Mouse (Mus musculus): Measurements from ENCODE around the gene Ugt1a8.
"Not testable (repeated sequence)": the region's sequence is repeated elsewhere in the genome, so short reads cannot be mapped to it uniquely, and the experiment has no call there.

Ugt1a8 gene

GRCm38 (mm10) chr1:88087513-88087912, at the start of gene Ugt1a8:
Gene Ugt1a8, plus strand, starts transcription at chr1:88087813.
- DNase-seq, result no peak

DNA sequence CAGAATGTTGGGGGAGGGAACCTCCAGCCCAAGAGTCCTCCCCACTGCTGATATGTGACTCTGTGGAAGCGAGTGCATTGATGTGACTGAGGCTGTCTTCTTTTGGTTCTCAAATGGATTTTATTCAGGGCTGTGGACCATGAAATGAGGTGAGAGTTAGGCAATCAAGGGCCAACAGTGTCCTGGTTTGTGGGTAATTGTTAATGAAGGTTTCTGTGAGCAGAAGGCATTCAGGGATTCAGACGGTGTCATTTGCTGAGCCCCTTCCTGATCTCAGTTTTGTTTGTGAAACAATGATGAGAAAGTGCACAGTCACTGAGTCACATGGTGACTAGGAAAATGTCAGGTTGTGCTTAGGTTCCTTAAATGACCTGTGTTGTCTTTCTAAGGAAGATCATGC, 44.6 kb upstream of the Ugt1a8 start:
- DNase-seq, result not testable (repeated sequence)

- DNase-seq, result peak; percentile 23
These were observed 42.7 kb upstream of the Ugt1a8 start for GRCm38 (mm10) chr1:88044832-88045437.

DNA sequence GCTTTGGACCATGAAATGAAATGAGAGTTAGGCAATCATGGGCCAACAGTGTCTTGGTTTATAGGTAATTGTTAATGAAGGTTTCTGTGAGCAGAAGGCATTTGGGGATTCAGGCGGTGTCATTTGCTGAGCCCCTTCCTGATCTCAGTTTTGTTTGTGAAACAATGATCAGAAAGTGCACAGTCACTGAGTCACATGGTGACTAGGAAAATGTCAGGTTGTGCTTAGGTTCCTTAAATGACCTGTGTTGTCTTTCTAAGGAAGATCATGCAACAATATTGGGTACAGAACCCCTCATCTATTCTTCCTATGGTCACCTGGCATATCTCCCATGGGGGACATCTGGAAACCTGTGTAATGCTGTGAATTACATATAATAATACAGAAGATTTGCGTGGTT, 40.2 kb upstream of the Ugt1a8 start:
- not testable (repeated sequence) for DNase-seq

DNA sequence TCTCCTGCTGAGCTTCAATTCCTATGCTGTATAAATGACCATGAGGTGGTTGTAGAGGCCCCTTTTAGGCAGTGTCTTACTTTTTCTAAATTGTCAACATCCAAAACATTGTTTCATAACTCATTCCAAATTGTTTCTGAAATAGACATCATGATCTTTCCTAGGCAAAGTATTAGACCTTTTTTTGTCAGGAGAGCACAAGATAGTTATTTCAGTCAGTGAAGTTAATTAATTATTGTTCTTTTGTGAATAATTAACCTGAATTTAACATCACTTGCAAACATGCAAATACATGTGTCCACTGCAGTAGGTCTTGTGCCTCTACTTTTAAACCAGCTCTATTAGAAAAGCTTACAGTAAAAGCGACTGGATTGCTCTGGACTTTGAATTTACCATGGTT, 32.5 kb upstream of the Ugt1a8 start, which contains the start of gene Ugt1a10:
Ugt1a10 (plus strand) TSS at position 301 of the 400 bp plus-strand sequence.
- no peak for DNase-seq

DNA sequence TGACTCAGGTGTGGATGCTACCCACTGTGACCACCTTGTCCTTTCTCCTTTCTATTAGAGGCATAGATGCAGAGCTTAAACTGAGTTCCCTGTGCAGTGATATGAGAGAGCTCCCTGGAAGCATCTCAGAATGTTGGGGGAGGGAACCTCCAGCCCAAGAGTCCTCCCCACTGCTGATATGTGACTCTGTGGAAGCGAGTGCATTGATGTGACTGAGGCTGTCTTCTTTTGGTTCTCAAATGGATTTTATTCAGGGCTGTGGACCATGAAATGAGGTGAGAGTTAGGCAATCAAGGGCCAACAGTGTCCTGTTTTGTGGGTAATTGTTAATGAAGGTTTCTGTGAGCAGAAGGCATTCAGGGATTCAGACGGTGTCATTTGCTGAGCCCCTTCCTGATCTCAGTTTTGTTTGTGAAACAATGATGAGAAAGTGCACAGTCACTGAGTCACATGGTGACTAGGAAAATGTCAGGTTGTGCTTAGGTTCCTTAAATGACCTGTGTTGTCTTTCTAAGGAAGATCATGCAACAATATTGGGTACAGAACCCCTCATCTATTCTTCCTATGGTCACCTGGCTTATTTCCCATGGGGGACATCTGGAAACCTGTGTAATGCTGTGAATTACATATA, 21.0 kb upstream of the Ugt1a8 start:
- not testable (repeated sequence) for DNase-seq

DNA sequence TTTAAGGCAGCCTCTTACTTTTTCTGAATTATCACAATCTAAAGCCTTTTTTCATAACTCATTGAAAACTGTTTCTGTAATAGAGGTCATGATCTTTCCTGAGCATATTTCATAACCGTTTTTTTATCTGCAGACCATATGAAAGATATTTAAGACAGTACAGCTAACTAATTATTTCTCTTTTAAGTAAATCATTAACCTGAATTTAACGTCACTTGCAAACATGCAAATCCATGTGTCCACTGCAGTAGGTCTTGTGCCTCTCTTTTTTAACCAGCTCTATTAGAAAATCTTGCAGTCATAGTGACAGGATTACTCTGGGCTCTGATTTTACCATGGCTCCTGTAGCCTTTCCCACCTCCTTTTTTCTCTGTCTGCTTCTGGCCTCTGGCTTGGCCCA, 17.1 kb upstream of the Ugt1a8 start, which contains the start of gene Ugt1a9:
Ugt1a9 (plus strand) TSS at position 306 of the 400 bp plus-strand sequence.
- no peak for DNase-seq

DNA sequence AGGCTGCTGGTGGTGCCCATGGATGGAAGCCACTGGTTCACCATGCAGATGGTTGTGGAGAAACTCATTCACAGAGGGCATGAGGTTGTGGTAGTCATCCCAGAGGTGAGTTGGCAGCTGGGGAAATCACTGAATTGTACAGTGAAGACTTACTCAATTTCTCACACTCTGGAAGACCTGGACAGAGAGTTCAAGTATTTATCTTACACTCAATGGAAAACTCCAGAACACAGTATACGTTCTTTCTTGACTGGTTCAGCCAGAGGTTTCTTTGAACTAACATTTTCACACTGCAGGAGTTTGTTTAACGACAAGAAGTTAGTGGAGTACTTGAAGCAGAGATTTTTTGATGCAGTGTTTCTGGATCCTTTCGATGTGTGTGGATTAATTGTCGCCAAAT, 16.7 kb upstream of the Ugt1a8 start:
- no peak for DNase-seq

- DNase-seq, result no peak
These were observed 13.1 kb upstream of the Ugt1a8 start for GRCm38 (mm10) chr1:88074471-88074870.

DNA sequence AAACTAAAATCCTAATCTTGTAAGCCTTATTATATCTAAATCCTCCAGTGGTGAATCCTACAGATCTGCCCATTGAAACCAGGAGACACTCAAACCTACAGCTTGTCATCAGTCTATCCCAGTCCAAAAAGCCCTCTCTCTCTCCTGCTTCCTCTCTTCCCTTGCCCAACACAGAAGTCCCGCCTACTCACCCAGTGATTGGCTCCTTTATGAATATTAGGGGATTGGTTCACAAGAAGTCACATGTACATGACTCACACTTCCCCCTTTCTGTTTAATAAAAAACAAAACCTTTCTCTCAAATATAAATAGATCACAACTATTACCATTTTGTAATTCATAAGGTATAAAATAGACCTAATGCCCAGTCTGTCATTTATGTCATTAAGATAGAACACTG, 10.5 kb upstream of the Ugt1a8 start:
- DNase-seq, result no peak

GRCm38 (mm10) chr1:88081670-88082069, 5.9 kb upstream of the Ugt1a8 start:
- no peak for DNase-seq

DNA sequence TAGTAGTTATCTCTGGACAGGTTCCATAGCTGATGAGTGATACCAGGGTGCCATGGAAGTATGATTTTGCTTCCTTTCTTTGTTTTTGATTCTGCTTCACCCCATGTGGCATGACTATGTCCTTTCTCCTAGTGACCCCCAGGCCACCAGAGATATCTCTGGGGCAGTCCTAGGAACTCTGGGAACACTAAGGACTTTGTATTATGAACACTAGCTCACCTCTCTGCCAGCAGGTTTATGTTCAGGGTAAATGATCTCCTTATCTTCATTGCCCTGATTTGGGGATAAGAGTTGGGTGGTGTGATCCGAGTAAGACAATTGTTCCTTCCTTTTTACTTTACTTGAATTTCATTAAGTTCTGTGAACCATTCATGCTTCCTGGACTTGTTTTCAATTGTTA, 1.5 kb upstream of the Ugt1a8 start:
- DNase-seq, result no peak

GRCm38 (mm10) chr1:88092341-88092740, 4.7 kb downstream of the Ugt1a8 start:
- no peak for DNase-seq

- DNase-seq, result peak; percentile 45
These were observed 6.7 kb downstream of the Ugt1a8 start for GRCm38 (mm10) chr1:88094270-88094676.

GRCm38 (mm10) chr1:88094941-88095492, 7.4 kb downstream of the Ugt1a8 start, which contains the start of gene Ugt1a7c:
Gene Ugt1a7c, plus strand, starts transcription at chr1:88095062.
- DNase-seq, result peak; percentile 37

DNA sequence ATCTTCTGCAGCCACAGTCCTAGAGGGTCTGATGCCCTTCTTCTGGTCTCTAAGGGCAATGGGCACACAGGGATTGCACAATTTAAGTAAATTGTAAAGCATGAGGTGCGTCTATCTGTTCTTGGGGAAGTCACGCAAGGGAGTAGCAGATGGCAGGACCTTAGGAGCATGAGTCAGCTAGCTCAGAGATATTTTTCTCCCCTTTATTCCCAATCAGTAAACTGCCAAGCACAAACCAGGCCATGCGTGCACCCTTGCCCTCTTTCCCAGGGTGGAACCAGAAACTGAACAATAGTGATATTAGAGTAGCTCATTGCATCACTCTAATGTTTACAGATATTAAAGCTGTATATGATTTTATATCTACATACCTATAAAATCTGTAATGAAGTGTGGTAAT, 10.9 kb downstream of the Ugt1a8 start:
- not testable (repeated sequence) for DNase-seq

GRCm38 (mm10) chr1:88099691-88100090, 12.1 kb downstream of the Ugt1a8 start:
- DNase-seq, result not testable (repeated sequence)

DNA sequence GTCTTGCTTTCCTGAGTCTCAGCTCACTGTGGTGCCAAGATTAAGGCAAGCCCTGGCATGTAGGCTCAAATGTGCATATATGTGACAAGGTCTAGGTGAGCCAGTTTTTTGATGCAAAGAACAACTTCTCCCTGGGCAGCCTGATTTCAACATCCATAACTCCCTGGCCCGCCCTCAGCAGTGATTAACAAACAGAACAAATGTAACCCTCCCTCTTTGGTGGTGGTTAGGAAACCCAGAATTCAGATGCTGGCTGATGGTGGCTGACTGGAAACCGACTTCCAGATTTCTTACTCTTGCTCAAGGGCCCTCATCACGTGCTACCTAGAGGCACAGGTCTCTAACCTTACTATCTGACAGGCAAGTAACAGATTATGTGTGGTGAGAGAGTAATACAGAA, 15.4 kb downstream of the Ugt1a8 start, which contains the start of gene Ugt1a6b:
Ugt1a6b (plus strand) TSS at position 234 of the 400 bp plus-strand sequence.
- not testable (repeated sequence) for DNase-seq

DNA sequence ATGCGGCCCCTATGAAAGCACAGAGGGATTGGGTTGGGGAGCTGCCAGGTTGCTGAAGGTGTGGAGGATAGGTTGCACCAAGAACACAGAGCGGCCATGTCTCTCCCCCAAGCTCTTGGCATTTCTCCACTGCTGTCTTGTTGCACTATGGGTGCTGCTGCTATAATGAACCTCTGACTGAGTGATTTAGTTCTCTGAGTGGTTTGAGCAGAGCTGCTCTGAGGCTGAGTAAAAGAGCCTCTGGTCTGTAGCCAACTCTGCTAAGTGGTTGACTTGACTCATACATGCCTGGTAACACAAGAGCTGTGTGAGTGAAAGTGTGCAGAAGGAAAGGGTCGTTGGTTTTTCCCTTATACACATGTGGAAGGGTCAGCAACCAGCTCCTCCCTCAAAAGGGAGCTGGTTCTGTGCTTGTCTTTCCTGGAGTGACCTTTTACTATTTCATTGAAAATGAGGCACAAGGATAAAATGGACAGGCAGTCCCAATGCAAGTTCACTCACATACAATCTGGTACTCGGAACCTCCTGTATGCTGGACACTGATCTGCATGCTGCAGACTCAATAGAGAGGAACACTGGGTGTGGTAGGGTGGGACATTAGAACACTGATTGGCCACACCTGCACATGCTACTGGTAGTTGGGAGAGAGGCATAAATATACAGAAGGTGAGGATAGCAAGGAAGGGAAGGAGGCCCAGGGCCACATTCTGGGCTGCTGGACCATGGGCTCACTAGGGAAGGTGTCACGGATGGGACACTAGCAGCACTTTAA, 16.3 kb downstream of the Ugt1a8 start:
- not testable (repeated sequence) for DNase-seq

- no peak for DNase-seq
These were observed 17.2 kb downstream of the Ugt1a8 start for GRCm38 (mm10) chr1:88104667-88105430.

GRCm38 (mm10) chr1:88105656-88106055, 18.0 kb downstream of the Ugt1a8 start:
- no peak for DNase-seq

DNA sequence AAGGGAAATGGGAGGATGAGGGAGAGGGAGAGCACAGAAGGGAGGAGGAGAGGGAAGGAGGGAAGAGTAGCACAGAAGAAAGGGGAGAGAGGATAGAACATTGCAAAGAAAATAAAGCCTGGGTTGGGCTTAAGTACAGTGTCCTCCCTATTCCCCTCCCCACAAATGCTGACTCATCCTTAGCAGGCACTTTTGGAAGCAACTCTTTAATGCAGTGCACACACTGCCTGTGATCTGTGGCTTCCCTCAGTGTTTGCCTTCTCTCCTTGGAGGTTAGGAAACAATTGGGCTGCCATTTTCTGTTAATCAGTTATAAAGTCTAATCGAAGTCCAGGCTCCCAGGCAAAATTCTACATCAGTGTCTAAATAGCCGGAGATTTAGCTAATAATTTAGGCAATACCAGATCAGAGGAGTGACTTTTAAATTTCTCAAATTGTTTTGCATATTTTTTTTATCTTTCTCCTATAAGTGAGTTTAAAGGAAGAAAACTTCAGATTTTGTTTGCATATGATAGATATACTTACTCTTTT, 21.5 kb downstream of the Ugt1a8 start:
- not testable (repeated sequence) for DNase-seq
